Mouse (Mus musculus): ENCODE results near the gene Vasp.

- no peak for TF ChIP-seq CTCF (IDR thresholded peaks at IDR 0.05; ENCODE audit: borderline replicate concordance, insufficient read depth, low read depth, low read length)
- no peak for TF ChIP-seq POLR2A (IDR thresholded peaks at IDR 0.05; ENCODE audit: borderline replicate concordance, insufficient read depth, low read length)
Measured at GRCm38 (mm10) chr7:19256567-19256966, 15.1 kb downstream of the Vasp start.

All from cerebellum, adult 2 months (tissue).